Mouse (Mus musculus): ENCODE results near the gene Rpl9-ps1. TPM values are rescaled to one million over a fixed set of nuclear protein-coding genes. Genes with fewer than 3 reads are reported as not detected.

Gene Rpl9-ps1
- total and polyA plus RNA-seq, 3 experiments: 0.26 TPM; not detected in 2

DNA sequence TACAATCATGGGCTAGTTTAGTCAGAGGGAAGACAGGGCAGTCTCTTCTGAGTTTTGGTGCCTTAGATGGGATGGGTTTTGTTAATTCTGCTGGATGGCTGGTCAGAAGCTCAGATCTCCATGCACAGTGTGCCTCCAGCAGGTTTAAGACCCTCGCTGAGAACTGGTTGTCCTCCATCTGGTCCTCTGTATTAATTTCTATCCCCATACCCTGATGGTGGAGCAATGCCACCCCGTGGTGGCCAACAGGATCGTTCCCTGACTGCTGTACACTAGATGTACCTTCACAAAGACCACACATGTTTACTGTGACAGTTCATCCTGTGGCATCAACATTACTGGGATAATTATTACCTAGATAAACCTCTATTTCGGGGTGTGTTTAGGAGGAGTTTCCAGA, 12.7 kb downstream of the Rpl9-ps1 start:
- H3K4me1 ChIP-seq (ENCODE audit: control insufficient read depth in 1 of 2, insufficient read depth in 2 of 2, low read length in 2 of 2): no peaks in the 10 kb centered on the region
- H3K4me3 ChIP-seq (ENCODE audit: control insufficient read depth in 1 of 2, insufficient read depth in 1 of 2, low read depth in 2 of 2, low read length in 2 of 2): no peak overlapping the region
- DNase-seq (ENCODE audit: low read depth, low spot score): peak; percentile 54
- H3K9ac ChIP-seq (ENCODE audit: control insufficient read depth, low read depth, low read length, poor library complexity, severe bottlenecking): no peak overlapping the region
- no peaks in the 10 kb centered on the region for H3K79me2 ChIP-seq (ENCODE audit: control insufficient read depth, insufficient read depth, low read length, poor library complexity)
- no peaks in the 10 kb centered on the region for H3K9me3 ChIP-seq (replicated peaks; ENCODE audit: insufficient read depth, low read length)
- H3K27me3 ChIP-seq (ENCODE audit: control insufficient read depth in 1 of 2, insufficient read depth in 2 of 2, low read length in 2 of 2): peaks cover 29 to 38% of the 10 kb centered on the region in 2 experiments
- H3K36me3 ChIP-seq (ENCODE audit: control insufficient read depth in 1 of 2, insufficient read depth in 2 of 2, low read length in 2 of 2): no peaks in the 10 kb centered on the region
- H3K27ac ChIP-seq (ENCODE audit: control insufficient read depth, low read depth, low read length): no peak overlapping the region
- TF ChIP-seq SIN3A (IDR thresholded peaks at IDR 0.05; ENCODE audit: low read length) (0 out of 2 replicates have a peak, but pooled peaks have one; percentile 7), UBTF (IDR thresholded peaks at IDR 0.05; ENCODE audit: borderline replicate concordance, insufficient read depth, low read depth, low read length) (no peak), TCF12 (IDR thresholded peaks at IDR 0.05; ENCODE audit: low read depth, low read length) (no peak), SMC3 (IDR thresholded peaks at IDR 0.05; ENCODE audit: low read depth, low read length) (peak; percentile 97), MAX (IDR thresholded peaks at IDR 0.05; ENCODE audit: low read length) (no peak), ZMIZ1 (IDR thresholded peaks at IDR 0.05; ENCODE audit: low read depth, low read length) (no peak), EP300 (IDR thresholded peaks at IDR 0.05; ENCODE audit: low read depth in 1 of 2, low read length in 2 of 2) (no peak), BHLHE40 (IDR thresholded peaks at IDR 0.05; ENCODE audit: borderline replicate concordance, low read depth, low read length) (no peak), MAFK (IDR thresholded peaks at IDR 0.05; ENCODE audit: borderline replicate concordance, low read depth, low read length) (no peak), ZC3H11A (IDR thresholded peaks at IDR 0.05; ENCODE audit: low read depth, low read length) (peak; percentile 88), TAL1 (IDR thresholded peaks at IDR 0.05; ENCODE audit: low read length) (no peak), JUND (IDR thresholded peaks at IDR 0.05; ENCODE audit: low read depth, low read length) (no peak), KAT2A (conservative IDR thresholded peaks at IDR 0.05; ENCODE audit: low read depth, low read length) (no peak), MAZ (IDR thresholded peaks at IDR 0.05; ENCODE audit: low read depth, low read length) (0 out of 2 replicates have a peak, but pooled peaks have one; percentile 39), USF2 (IDR thresholded peaks at IDR 0.05; ENCODE audit: borderline replicate concordance in 1 of 2, insufficient read depth in 1 of 2, low read depth in 1 of 2, low read length in 2 of 2) (no peak), NRF1 (IDR thresholded peaks at IDR 0.05; ENCODE audit: insufficient read depth, low read depth, low read length, poor library complexity, severe bottlenecking) (no peak), MXI1 (IDR thresholded peaks at IDR 0.05; ENCODE audit: low read depth, low read length) (no peak), CHD1 (IDR thresholded peaks at IDR 0.05; ENCODE audit: low read depth, low read length) (no peak), POLR2AphosphoS5 (IDR thresholded peaks at IDR 0.05; ENCODE audit: borderline replicate concordance, low read depth, low read length) (no peak), CTCF (IDR thresholded peaks at IDR 0.05 in 2 of 3, conservative IDR thresholded peaks at IDR 0.05 in 1 of 3; ENCODE audit: control insufficient read depth in 1 of 3, insufficient read depth in 1 of 3, low read depth in 2 of 3, low read length in 3 of 3, poor library complexity in 1 of 3, severe bottlenecking in 1 of 3) (peak; percentile 52 to 89 (median 76)), CHD2 (IDR thresholded peaks at IDR 0.05; ENCODE audit: low read length) (no peak), MYB (IDR thresholded peaks at IDR 0.05; ENCODE audit: low read depth, low read length) (0 out of 2 replicates have a peak, but pooled peaks have one; percentile 12), TBP (IDR thresholded peaks at IDR 0.05; ENCODE audit: low read depth, low read length) (no peak), RAD21 (IDR thresholded peaks at IDR 0.05; ENCODE audit: low read depth, low read length) (peak; percentile 87), ETS1 (IDR thresholded peaks at IDR 0.05; ENCODE audit: low read depth, low read length) (no peak), HCFC1 (IDR thresholded peaks at IDR 0.05; ENCODE audit: low read depth, low read length) (no peak), POLR2AphosphoS2 (IDR thresholded peaks at IDR 0.05; ENCODE audit: low read length) (no peak), MEF2A (IDR thresholded peaks at IDR 0.05; ENCODE audit: extremely low read depth, insufficient replicate concordance, low read depth, low read length, poor library complexity, severe bottlenecking) (no peak), ZKSCAN1 (IDR thresholded peaks at IDR 0.05; ENCODE audit: low read depth, low read length) (no peak), ZNF384 (IDR thresholded peaks at IDR 0.05; ENCODE audit: low read depth, low read length) (no peak), MYC (IDR thresholded peaks at IDR 0.05; ENCODE audit: low read depth, low read length) (0 out of 2 replicates have a peak, but pooled peaks have one; percentile 45), USF1 (IDR thresholded peaks at IDR 0.05; ENCODE audit: low read depth, low read length) (no peak), E2F4 (IDR thresholded peaks at IDR 0.05; ENCODE audit: borderline replicate concordance, low read depth, low read length) (no peak), RCOR1 (IDR thresholded peaks at IDR 0.05; ENCODE audit: low read depth, low read length) (no peak), NELFE (IDR thresholded peaks at IDR 0.05; ENCODE audit: low read depth, low read length) (no peak), ELF1 (IDR thresholded peaks at IDR 0.05; ENCODE audit: low read depth, low read length) (no peak), GABPA (IDR thresholded peaks at IDR 0.05; ENCODE audit: low read depth, low read length) (no peak), GATA1 (IDR thresholded peaks at IDR 0.05; ENCODE audit: low read depth, low read length) (no peak)

Measured in MEL (cell line).